Mouse (Mus musculus) lung, adult 2 months (tissue): ENCODE data around the gene Gm17655.

Experiments used
- CTCF ChIP-seq: fragments of 200-500 bp; IDR thresholded peaks from 2 replicates; pipeline ENCODE4 v1.5.1; 2011; ENCODE audit warnings: mild to moderate bottlenecking, low read length, control low read depth; ENCODE audit not compliant: insufficient read depth
- POLR2A ChIP-seq: fragments of 200-500 bp; IDR thresholded peaks from 2 replicates; pipeline ENCODE4 v1.6.1; 2011; ENCODE audit warnings: low read depth, mild to moderate bottlenecking, control low read depth, low read length, borderline replicate concordance; ENCODE audit errors: extremely low read depth

GRCm38 (mm10) chr5:110103901-110104615 lies 31.7 kb upstream of the Gm17655 start:
- TF ChIP-seq CTCF (no peak), POLR2A (no peak)
